Mouse (Mus musculus) regulatory T cell (primary cell): ENCODE results near the gene Il2ra.
"Not testable (repeated sequence)": the region's sequence is repeated elsewhere in the genome, so short reads cannot be mapped to it uniquely, and the experiment has no call there.

Experiments
- in situ Hi-C: fragments of 300-600 bp; cut with MboI, MseI; formaldehyde crosslinking; loops from one replicate; pipeline ENCODE4 v1.15.1; 2025; ENCODE audit warnings: high pct_unique_total_duplicates

Il2ra gene

DNA sequence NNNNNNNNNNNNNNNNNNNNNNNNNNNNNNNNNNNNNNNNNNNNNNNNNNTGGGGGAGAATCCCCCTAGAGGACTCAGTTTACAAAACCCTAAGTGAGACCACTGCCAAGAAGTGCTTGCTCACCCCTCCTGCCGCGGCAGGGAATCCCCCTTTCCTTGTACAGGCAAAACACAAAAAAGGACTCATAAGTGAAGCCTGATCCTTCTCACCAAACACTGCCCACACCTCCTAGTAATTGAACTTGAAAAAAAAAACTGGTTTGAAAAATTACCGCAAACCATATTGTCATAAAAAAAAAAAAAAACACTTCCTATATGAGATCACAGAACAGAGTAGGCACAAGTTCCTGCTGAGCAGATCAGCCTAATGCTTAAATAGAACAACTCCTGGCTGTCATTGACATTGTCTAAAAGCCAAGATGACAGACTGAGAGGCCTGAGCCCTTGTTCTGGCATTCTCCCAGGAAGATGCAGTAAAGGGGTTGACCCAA is at the start of gene Il2ra:
Gene Il2ra (plus strand): TSS at position 357 of the 491 bp plus-strand sequence.
- in situ Hi-C loops: loop anchor here (5.0 to 10.0 kb wide), 2 partner anchors 35 to 468 kb away; partner anchors contain the start of gene Prkcq

DNA sequence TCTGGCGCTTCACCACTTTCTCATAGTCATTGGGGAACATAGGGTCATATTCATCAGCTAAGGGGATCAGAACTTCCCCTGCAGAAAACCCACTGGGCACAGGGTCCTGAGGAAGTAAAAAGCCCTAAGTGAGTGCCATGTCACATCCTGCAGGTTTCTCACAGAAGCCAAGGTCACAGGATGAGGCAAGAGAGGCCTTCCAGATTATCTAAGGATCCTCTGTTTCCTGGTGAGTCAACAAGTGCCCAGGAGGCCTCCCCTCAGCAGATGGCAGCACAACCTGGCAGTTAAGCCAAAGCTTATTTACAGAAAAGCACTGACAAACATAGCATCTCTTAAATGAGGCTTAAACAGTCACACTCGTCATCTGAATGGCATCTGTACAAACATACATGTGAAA is 45.9 kb upstream of the Il2ra start:
- in situ Hi-C loops: no loop called here

DNA sequence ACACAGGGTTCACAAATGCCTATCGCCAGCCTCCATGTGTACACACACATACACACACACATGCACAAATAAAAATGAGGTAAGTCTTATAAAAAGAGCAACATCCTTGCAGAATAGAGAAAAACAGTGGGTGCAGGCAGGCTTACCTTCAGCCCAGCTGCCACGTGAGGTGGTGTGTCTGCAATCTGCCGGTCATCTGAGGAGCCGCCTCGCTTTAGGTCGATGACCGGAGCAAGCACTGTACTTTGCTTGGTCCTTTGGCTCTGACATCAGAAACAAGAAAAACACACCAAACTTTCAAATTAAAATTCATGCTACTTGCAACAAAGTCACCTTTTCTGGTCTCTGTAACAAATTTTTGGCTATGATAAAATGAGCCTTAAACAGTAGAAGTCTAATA is 44.7 kb upstream of the Il2ra start:
- in situ Hi-C loops: no loop called here

DNA sequence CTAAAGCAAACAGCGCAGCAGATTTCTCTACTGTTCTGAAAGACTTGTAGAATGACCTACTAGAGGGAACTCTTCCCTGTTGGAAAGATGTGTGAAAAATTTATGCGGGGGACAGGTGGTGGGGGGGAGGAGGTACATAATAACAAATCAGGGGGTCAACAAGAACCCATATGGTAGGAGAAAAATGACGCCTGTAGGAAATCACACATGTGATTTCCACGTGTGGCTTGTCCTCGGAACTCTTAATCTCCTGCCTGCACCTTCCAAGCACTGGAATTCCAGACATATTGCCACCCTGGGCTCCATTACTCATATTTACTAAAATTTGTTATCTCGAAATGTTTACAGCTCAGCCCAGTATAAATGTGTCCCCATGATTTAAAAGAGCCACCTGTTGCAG is 40.8 kb upstream of the Il2ra start:
- in situ Hi-C loops: loop anchor here (5.0 to 10.0 kb wide), 2 partner anchors 81 to 173 kb away; partner anchors contain the start of genes Ankrd16 and Fbh1

DNA sequence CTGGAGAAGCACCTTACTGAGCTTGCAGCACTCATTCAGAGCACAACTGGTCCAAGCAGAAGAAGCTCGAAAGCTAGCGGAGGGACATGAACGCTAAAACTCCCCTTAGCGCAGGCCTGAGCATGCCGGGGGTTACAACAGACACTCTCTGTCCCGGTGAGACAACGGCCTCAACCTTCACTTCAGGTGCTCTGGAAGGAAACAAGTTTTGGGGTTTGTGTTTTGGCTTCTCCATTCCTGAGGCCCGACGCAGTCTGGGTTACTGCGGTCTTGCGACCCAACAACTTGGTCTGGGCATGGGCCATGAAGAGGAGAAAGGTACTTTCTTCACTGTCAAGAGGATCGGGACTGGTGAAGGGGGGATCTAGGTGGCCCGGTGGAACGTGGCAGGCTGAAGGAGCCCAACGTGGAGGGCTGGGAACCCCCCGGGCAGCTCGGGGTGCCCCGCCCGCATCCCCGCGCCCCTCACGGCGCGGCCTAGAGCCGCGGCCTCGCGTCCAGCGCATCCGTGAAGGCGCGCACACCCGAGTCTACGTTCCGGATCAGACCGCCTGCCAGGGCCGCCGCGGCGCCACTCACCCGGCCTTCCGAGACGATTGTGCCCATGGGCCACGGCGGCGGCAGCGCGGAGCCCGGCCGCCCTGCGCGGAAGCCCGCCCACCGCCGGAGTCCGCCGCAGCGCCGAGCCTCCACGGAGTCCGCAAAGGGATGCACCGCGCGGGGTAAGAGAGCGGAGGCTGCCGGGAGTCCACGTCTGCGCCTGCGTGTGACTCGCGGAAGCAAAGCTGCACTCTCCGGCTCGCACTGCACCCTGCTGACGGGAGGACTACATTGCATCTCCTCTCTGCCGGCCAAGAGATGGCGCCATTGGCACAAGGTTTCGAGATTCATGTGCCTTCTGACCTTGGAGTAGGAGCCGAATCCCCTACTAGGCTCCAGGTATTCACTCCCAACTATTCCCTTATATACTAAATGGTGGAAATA is 39.8 kb upstream of the Il2ra start:
- in situ Hi-C loops: loop anchor here (5.0 to 10.0 kb wide), 2 partner anchors 80 to 172 kb away; partner anchors contain the start of genes Ankrd16 and Fbh1

DNA sequence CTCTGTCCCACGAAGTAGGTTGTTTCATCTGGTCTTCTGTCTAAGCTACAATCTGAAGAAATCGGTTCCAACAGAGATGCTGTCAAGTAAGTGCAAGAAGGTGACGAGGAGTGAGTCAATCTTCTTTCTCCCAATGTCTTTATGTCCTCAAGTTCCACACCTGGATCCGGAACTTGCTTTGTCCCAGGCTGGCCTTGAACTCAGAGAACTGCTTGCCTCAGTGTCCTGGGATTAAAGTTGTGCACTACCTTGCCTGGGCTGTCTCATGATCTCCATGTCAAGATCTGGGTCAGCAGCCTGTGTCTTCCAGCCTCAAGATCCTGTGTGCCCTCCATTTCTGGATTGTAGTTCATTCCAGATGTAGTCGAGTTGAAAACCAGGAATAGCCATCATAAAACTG is 38.6 kb upstream of the Il2ra start, which contains the start of gene Rbm17:
Gene Rbm17 (minus strand): TSS at position 101 of the 400 bp plus-strand sequence.
- in situ Hi-C loops: loop anchor here (5.0 to 10.0 kb wide), 2 partner anchors 78 to 171 kb away; partner anchors contain the start of genes Ankrd16 and Fbh1

DNA sequence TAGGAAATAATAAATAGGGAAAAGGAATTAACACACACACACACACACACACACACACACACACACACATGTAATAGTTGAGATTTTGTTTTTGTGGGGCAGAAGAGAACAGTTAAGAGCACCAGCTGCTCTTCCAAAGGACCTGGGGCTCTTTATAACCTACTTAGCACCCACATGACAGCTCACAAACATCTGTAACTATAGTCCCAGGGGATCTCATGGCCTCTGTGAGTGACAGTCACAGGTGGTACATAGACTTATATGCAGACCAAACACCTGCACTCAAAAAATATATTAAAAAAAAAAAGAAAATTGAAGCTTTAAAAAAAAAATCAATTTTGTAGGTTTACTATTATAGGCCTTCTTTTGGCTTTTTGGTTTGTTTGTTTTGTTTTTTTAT is 37.7 kb upstream of the Il2ra start:
- in situ Hi-C loops: loop anchor here (5.0 to 10.0 kb wide), 3 partner anchors 37 to 170 kb away; partner anchors contain the start of genes Ankrd16, Fbh1 and Il2ra

DNA sequence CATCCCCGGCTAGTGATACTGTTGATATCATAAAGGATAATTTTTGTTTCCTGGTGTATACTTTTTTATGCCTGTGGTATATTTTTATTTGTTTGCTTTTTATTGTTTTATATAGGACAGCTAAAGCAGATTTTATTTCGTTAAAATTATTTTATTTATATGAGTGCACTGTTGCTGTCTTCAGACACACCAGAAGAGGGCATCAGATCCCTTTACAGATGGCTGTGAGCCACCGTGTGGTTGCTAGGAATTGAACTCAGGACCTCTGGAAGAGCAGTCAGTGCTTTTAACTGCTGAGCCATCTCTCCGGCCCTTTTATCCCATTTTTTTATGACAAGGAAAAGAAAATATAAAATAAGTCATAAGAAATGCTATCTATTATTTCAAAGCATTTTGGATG is 35.9 kb upstream of the Il2ra start:
- in situ Hi-C loops: loop anchor here (5.0 to 10.0 kb wide), 2 partner anchors 36 to 168 kb away; partner anchors contain the start of genes Ankrd16, Fbh1 and Il2ra

DNA sequence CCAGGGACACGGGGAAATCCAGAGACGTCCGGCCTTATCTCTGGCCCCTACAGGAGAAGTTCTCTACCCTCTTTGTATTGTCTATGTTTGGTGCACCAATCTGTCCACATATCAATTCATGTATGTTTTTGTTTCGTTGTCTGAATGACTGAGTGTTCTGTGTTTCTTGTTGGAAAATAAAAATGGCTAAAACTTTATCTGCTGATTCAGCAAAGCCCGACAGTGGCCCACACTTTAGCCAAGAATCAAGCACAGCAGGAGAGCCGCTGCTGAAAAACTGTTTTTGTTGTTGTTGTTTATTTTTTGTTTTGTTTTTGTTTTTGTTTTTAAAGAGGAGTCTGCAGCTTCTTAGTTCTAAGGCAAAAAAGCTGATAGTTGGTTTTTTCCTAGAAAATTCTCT is 29.7 kb upstream of the Il2ra start:
- in situ Hi-C loops: not testable (repeated sequence)

DNA sequence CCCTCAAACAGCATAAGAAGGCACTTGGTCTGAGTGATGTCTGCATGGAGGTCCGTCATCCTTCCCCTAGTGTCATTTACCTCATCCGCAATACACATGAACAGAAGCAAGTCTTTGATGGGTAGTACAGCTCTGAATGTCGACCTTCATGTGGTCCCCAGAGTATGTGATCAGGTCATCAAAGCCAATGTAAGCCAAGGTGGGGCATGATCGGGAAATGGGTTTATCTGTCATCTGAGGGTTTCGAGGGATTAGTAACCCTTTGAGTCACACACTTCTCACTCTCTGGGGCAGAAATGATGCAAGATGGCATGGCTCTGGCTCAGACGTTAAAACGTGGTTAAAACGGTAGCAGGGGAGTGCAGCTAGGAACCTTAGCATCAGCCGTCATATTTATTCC is 25.8 kb upstream of the Il2ra start:
- in situ Hi-C loops: no loop called here

DNA sequence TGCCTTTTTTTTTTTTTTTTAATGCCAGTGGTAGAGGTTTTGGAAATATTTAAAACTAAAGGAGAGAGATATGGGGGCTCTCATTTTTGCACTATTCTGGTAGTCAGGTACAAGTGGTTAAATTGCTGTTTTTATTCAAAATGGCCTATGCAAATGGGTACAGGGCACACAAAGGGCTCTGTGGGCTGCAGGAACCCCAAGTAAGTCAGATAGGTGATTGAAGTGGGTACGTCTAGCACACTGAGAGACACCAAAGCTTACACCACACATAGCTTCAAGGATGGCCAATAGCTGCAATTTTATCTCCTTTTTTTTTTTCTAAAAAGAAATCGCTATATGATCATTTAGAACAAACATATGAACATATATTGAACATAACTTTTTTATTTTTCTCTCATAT is 23.0 kb upstream of the Il2ra start:
- in situ Hi-C loops: no loop called here

DNA sequence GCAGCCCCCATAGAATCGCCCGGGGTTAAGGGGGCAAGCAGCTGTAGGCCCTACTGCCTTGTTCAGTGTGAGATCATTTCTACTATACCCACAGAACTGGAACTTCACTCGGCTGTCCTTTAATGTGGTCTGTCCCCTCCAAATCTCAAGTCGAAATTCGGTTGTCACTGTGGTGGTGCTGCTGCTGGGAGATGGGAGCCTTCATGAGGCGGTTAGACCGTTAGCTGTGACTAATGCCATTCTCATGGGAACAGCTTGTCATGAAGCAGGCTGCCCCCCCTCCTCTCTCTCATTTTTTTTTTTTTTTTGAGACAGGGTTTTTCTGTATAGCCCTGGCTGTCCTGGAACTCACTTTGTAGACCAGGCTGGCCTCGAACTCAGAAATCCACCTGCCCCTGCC is 19.4 kb upstream of the Il2ra start:
- in situ Hi-C loops: no loop called here

DNA sequence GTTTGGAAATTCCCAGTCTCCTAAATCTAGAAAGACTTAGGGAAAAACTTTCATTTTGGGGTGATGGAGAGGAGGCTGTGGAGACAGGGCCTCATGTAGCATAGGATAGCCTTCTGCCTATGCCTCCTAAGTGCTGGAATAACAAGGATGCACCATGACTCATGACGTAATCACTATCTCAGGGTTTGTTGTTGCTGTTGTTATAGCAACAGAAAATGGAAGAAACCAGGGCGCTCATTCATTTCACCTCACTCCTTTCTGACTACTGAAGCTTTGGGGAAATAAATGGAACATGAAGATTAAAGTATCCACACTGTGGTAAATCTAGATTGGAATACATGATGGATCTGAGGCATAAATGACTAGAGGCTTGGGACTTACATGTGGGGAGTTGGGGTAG is 18.9 kb upstream of the Il2ra start:
- in situ Hi-C loops: no loop called here

DNA sequence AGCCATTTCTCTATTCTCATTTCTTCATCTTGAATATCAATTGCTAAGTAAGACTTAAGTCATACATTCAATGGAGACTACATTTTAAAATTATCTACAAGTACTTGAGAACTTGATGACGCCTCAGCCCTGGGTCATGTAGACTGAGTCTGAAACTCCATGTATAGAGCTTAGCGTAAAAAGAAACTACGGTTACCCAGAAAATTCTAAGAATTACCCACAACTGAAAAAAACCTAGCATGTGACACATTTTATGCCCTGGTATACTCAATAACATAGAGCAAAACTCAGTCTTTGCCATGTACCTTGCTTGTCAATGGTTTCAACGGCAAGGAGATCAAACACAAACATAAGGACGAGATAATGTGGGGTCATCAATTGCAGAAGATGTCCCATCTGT is 16.7 kb upstream of the Il2ra start, which contains the start of gene Gm17490:
Gene Gm17490 (minus strand): TSS at position 375 of the 400 bp plus-strand sequence.
- in situ Hi-C loops: no loop called here

DNA sequence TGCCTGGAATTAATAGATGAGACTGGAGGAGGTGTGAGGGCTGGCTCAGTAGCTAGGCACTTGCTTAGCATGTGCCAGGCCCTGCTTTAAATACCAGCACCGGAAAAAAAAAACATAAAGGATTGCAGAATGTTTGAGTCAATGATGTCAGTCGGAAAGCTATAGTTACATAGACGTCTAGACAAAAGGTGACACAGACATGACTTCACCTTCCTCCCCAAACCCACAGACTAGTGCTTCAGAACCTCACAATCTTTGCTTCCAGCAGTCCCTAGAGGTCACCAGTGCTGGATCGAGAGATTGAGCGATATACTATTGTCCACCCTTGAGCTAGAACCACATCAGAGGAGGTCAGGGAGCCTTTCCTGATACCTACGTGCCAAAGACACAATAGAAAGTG is 7.6 kb upstream of the Il2ra start:
- in situ Hi-C loops: loop anchor here (10.0 kb wide), 1 partner anchor 1930 kb away; no protein-coding TSS in a partner anchor

DNA sequence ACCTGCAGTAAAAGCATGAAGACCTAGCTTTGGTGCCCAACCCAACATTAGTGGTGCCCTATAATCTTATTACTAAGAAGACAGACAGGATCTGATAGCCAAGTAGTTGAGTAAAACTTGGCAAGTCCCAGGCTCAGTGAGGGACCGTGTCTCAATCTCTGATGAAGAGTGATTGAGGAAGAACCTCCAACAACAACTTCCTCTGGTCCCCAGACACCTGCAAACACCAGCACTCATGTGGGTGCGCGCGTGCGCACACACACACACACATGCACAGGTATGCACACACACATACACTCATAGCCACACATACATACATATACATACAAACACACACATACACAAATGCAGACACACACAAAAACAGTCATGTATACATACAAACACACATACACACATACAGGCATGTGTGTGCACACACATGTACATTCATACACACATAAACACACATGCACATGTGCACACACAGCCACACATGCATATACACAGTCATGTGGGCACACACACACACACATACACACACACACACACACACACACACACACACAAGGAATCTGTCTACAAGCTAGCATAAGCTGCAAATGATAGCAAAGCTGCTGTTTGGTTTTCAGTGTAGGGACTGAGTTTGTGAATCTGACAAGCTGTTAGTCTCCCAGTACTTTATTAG is 7.0 kb upstream of the Il2ra start:
- in situ Hi-C loops: loop anchor here (10.0 kb wide), 1 partner anchor 1929 kb away; no protein-coding TSS in a partner anchor

DNA sequence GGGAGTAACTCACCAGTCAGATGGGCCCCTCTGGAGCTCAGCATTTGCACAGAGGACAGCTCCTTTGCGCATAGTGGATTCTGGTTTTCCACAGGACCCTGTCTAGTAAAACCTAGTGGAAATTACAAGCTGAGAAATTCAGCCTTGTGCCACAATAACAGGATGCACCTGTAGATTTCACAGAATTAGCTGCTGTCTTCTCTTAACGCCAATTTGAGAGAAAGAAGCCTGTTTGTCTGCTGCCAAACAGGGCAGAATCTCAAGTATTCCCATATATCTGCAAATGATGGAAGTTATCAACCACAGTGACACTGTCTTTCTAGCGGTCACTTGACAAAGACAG is 6.5 kb upstream of the Il2ra start:
- in situ Hi-C loops: loop anchor here (10.0 kb wide), 1 partner anchor 1929 kb away; no protein-coding TSS in a partner anchor

DNA sequence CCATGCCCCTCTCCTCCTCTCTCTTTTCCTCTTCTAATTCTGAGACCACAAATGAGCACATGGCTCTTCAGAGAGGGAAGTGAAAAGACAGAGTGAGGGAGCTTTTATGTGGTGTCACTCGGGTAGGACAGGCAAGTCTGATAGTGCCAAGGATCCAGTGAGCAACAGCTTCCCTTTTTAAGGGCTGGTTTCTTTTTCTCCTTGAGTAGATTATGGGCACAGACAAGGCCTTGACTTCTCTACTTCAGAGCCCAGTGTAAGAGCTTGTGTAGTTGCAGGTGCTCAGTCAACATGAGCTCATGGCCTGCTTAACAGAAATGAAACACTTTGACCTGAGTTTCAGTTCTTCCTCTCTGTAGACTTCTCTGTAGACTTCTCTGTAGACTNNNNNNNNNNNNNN is 5.5 kb upstream of the Il2ra start:
- in situ Hi-C loops: loop anchor here (10.0 kb wide), 1 partner anchor 1928 kb away; no protein-coding TSS in a partner anchor

DNA sequence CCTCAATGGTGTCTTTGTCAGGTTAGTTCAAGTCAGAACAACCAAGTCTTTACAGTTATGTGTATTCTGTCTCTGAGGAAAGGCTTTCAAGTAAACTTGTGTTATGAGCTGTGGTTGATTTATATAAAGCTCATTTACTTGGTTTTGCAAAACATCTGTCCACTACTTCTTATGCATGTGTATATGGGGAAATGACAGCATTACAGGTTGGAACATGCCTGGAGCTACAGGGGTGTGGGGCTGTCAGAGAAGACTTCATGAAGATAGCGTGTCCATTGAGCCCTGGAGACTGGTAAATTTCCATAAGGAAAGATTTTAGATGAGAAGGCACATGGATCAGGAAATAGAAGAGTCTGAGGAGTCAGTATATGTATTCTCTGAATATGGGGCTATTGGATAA is 1.4 kb downstream of the Il2ra start:
- in situ Hi-C loops: loop anchor here (5.0 to 10.0 kb wide), 2 partner anchors 37 to 469 kb away; partner anchors contain the start of gene Prkcq

DNA sequence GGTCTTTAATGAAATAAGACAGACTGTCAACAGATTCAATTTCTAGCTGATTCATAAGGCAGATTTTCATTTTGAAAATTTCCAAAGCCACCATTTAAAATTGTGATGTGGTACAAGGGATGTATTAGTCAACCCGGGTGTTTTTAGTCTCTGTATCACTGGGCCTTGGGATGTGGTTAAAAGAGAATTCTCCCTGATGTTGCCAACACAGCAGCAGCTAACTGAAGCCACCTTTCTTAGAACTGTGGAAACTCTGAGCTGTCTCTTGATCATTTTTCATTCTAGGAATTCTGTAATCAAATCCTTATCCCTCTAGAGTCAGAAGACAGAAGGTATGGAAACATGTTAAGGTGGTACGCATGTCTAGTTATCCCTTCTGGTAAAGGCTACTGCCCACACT is 2.7 kb downstream of the Il2ra start:
- in situ Hi-C loops: loop anchor here (10.0 kb wide), 1 partner anchor 470 kb away; the partner anchor contains the start of gene Prkcq

DNA sequence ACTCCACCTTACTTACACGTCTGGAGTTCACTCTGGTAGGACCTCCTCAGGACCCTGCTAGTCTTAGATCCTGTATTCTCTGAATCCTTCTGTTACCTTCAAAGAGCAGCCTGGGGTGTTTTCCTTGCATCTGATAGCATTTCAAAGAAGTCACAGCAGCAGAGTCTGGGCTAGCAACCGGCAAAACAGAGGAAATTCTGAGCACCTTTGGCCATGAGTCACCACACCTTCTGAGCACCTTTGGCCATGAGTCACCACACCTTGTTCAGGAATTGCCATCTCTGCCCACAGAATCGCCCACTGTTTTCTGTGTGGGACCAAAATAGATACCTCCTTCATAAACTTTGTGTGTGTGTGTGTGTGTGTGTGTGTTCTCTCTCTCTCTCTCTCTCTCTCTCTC is 8.9 kb downstream of the Il2ra start:
- in situ Hi-C loops: no loop called here
